Mouse (Mus musculus) CH12.LX (cell line): ENCODE data around the gene Cysrt1. TPM values are rescaled to one million over a fixed set of nuclear protein-coding genes. Genes with fewer than 3 reads are reported as not detected.

Source experiments
- BHLHE40 ChIP-seq: IDR thresholded peaks from 2 replicates; pipeline ENCODE4 v1.6.1; 2011; ENCODE audit warnings: mild to moderate bottlenecking, low read depth, low read length, improper control_type of control experiment
- CHD1 ChIP-seq: IDR thresholded peaks from 2 replicates; pipeline ENCODE4 v1.6.1; 2012; ENCODE audit warnings: low read depth, low read length, improper control_type of control experiment, inconsistent platforms
- ELF1 ChIP-seq: IDR thresholded peaks from 2 replicates; pipeline ENCODE4 v1.6.1; 2014; ENCODE audit warnings: low read depth, mild to moderate bottlenecking, inconsistent platforms, low read length, improper control_type of control experiment
- EP300 ChIP-seq: IDR thresholded peaks from 2 replicates; pipeline ENCODE4 v1.6.1; 2011; ENCODE audit warnings: low read length, improper control_type of control experiment
- ETS1 ChIP-seq: conservative IDR thresholded peaks from 2 replicates; pipeline ENCODE4 v1.6.1; 2012; ENCODE audit warnings: low read depth, mild to moderate bottlenecking, inconsistent platforms, low read length, improper control_type of control experiment, moderate library complexity
- GABPA ChIP-seq: IDR thresholded peaks from 2 replicates; pipeline ENCODE4 v1.6.1; 2012; ENCODE audit warnings: low read depth, low read length, improper control_type of control experiment, inconsistent platforms; ENCODE audit not compliant: insufficient replicate concordance
- JUN ChIP-seq: IDR thresholded peaks from 2 replicates; pipeline ENCODE4 v1.6.1; 2011; ENCODE audit warnings: low read depth, mild to moderate bottlenecking, low read length, improper control_type of control experiment, moderate library complexity; ENCODE audit not compliant: insufficient read depth
- MAX ChIP-seq: IDR thresholded peaks from 2 replicates; pipeline ENCODE4 v1.6.1; 2011; ENCODE audit warnings: low read length, improper control_type of control experiment
- MAZ ChIP-seq: IDR thresholded peaks from 2 replicates; pipeline ENCODE4 v1.6.1; 2012; ENCODE audit warnings: low read depth, mild to moderate bottlenecking, inconsistent platforms, low read length, improper control_type of control experiment, moderate library complexity
- MEF2A ChIP-seq: IDR thresholded peaks from 2 replicates; pipeline ENCODE4 v1.6.1; 2014; ENCODE audit warnings: low read depth, mild to moderate bottlenecking, inconsistent platforms, low read length, improper control_type of control experiment, borderline replicate concordance
- PAX5 ChIP-seq: IDR thresholded peaks from 2 replicates; pipeline ENCODE4 v1.6.1; 2012; ENCODE audit warnings: low read length, inconsistent platforms, mixed read lengths
- POLR2AphosphoS2 ChIP-seq: IDR thresholded peaks from 2 replicates; pipeline ENCODE4 v1.6.1; 2011; ENCODE audit warnings: low read depth, low read length, improper control_type of control experiment
- RAD21 ChIP-seq: IDR thresholded peaks from 2 replicates; pipeline ENCODE4 v1.6.1; 2011; ENCODE audit warnings: low read depth, mild to moderate bottlenecking, low read length, improper control_type of control experiment, moderate library complexity
- SIN3A ChIP-seq: IDR thresholded peaks from 2 replicates; pipeline ENCODE4 v1.6.1; 2012; ENCODE audit warnings: low read length, improper control_type of control experiment, inconsistent platforms
- SMC3 ChIP-seq: IDR thresholded peaks from 2 replicates; pipeline ENCODE4 v1.6.1; 2011; ENCODE audit warnings: low read depth, low read length, improper control_type of control experiment
- UBTF ChIP-seq: IDR thresholded peaks from 2 replicates; pipeline ENCODE4 v1.6.1; 2012; ENCODE audit warnings: low read depth, mild to moderate bottlenecking, inconsistent platforms, low read length, improper control_type of control experiment, moderate library complexity
- USF1 ChIP-seq: IDR thresholded peaks from 2 replicates; pipeline ENCODE4 v1.6.1; 2014; ENCODE audit warnings: low read depth, mild to moderate bottlenecking, inconsistent platforms, low read length, improper control_type of control experiment
- USF2 ChIP-seq: conservative IDR thresholded peaks from 2 replicates; pipeline ENCODE4 v1.6.1; 2011; ENCODE audit warnings: low read depth, low read length, improper control_type of control experiment
- ZC3H11A ChIP-seq: IDR thresholded peaks from 2 replicates; pipeline ENCODE4 v1.6.1; 2012; ENCODE audit warnings: low read depth, mild to moderate bottlenecking, inconsistent platforms, low read length, improper control_type of control experiment
- polyA plus RNA-seq: library from polyadenylated mRNA; unstranded; fragments of >175 nt; gene quantifications from 2 replicates; pipeline ENCODE4 v1.2.1, GENCODE M21; 2012; ENCODE audit warnings: low read depth; ENCODE audit not compliant: insufficient read length
- total RNA-seq, 2 experiments: library from RNA; depleted of rRNA; stranded (reverse); fragments of 300-350 nt in 1 of 2; fragments of >200 nt in 1 of 2; gene quantifications; 2 replicates each; pipeline ENCODE4 v1.2.3; 2012 to 2014

Gene Cysrt1
- total and polyA plus RNA-seq, 3 experiments = not detected

DNA sequence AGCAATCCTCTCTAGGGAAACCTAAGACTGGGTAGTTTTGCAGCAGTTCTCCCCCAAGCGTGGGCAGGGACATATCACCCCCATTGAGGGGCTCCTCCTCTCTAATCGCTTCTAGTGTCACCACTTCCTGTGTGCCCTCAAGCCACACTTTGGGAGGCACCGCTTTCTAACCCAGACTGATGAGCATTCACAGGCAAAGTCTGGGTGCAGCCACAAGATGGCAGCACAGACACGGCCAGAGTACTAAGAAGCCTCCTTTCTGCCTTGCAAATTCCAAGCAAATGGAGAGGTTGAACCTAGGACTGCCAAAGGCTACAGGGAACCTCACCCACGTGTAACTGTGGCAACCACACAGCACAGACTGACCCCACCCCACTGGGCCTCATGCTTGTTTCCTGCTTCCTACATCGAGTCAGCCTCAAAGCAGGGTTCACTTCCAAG is 48.9 kb downstream of the Cysrt1 start (continued):
- TF ChIP-seq PAX5 = no peak
- peak; percentile 91 for TF ChIP-seq MAX
- peak; percentile 90 for TF ChIP-seq SMC3
- peak; percentile 50; the same call in 1 of the 2 replicates for TF ChIP-seq MEF2A
- TF ChIP-seq EP300 = no peak
- no peak; the same call in none of the 2 replicates for TF ChIP-seq RAD21
- TF ChIP-seq CHD1 = no peak
- TF ChIP-seq UBTF = no peak
- no peak for TF ChIP-seq JUN
- TF ChIP-seq USF2 = no peak; the same call in 1 of the 2 replicates
- no peak for TF ChIP-seq GABPA
- TF ChIP-seq MAZ = peak; percentile 60; the same call in 1 of the 2 replicates
- TF ChIP-seq ELF1 = peak; percentile 60
- TF ChIP-seq POLR2AphosphoS2 = no peak
- peak; percentile 94 for TF ChIP-seq SIN3A
- peak; percentile 24; the same call in 1 of the 2 replicates for TF ChIP-seq ZC3H11A
- peak; percentile 43 for TF ChIP-seq BHLHE40
- TF ChIP-seq USF1 = no peak
- TF ChIP-seq ETS1 = 0 out of 2 replicates have a peak, but pooled peaks have one; percentile 7

Other genes starting within 250 kb of the Cysrt1 start
Only the 20 nearest of the 31 such genes appear.
- 3.1 TPM in 2 replicates for gene Nrarp, start 61.7 kb downstream of the Cysrt1 start, total RNA-seq (2012; rRNA removed)
- 0.24 and 0.35 TPM in 2 replicates for gene Nrarp, start 61.7 kb downstream of the Cysrt1 start, total RNA-seq (2014; rRNA removed)
- gene Nrarp, start 61.7 kb downstream of the Cysrt1 start, polyA plus RNA-seq = 0.14 and 0.20 TPM in 2 replicates
- 17.5 and 20.4 TPM in 2 replicates for gene Tor4a, start 45.6 kb downstream of the Cysrt1 start, total RNA-seq (2012; rRNA removed)
- 12.6 and 13.1 TPM in 2 replicates for gene Tor4a, start 45.6 kb downstream of the Cysrt1 start, total RNA-seq (2014; rRNA removed)
- gene Tor4a, start 45.6 kb downstream of the Cysrt1 start, polyA plus RNA-seq = 15.3 TPM in 2 replicates
- 57.0 and 58.7 TPM in 2 replicates for gene Nelfb, start 31.0 kb downstream of the Cysrt1 start, total RNA-seq (2012; rRNA removed)
- gene Nelfb, start 31.0 kb downstream of the Cysrt1 start, total RNA-seq (2014; rRNA removed) = 42.0 and 53.6 TPM in 2 replicates
- gene Nelfb, start 31.0 kb downstream of the Cysrt1 start, polyA plus RNA-seq = 52.5 and 58.0 TPM in 2 replicates
- not detected in 2 replicates for gene Stpg3, start 27.8 kb downstream of the Cysrt1 start, total RNA-seq (2012; rRNA removed)
- not detected in 2 replicates for gene Stpg3, start 27.8 kb downstream of the Cysrt1 start, total RNA-seq (2014; rRNA removed)
- gene Stpg3, start 27.8 kb downstream of the Cysrt1 start, polyA plus RNA-seq = not detected in 2 replicates
- gene Fam166a, start 23.7 kb downstream of the Cysrt1 start, total RNA-seq (2012; rRNA removed) = 0.38 and 0.42 TPM in 2 replicates
- not detected in 2 replicates for gene Fam166a, start 23.7 kb downstream of the Cysrt1 start, total RNA-seq (2014; rRNA removed)
- 23.4 and 35.0 TPM in 2 replicates for gene Fam166a, start 23.7 kb downstream of the Cysrt1 start, polyA plus RNA-seq
- 356 and 564 TPM in 2 replicates for gene Tubb4b, start 17.8 kb downstream of the Cysrt1 start, total RNA-seq (2012; rRNA removed)
- gene Tubb4b, start 17.8 kb downstream of the Cysrt1 start, total RNA-seq (2014; rRNA removed) = 592 and 605 TPM in 2 replicates
- 490 and 520 TPM in 2 replicates for gene Tubb4b, start 17.8 kb downstream of the Cysrt1 start, polyA plus RNA-seq
- not detected in 2 replicates for gene Slc34a3, start 8.1 kb downstream of the Cysrt1 start, total RNA-seq (2012; rRNA removed)
- not detected in 2 replicates for gene Slc34a3, start 8.1 kb downstream of the Cysrt1 start, total RNA-seq (2014; rRNA removed)
- gene Slc34a3, start 8.1 kb downstream of the Cysrt1 start, polyA plus RNA-seq = not detected in 2 replicates
- gene Rnf224, start 5.7 kb downstream of the Cysrt1 start, total RNA-seq (2012; rRNA removed) = not detected in 2 replicates
- gene Rnf224, start 5.7 kb downstream of the Cysrt1 start, total RNA-seq (2014; rRNA removed) = not detected in 2 replicates
- gene Rnf224, start 5.7 kb downstream of the Cysrt1 start, polyA plus RNA-seq = not detected in 2 replicates
- gene Rnf208, start 197 bp downstream of the Cysrt1 start, total RNA-seq (2012; rRNA removed) = 0.92 and 1.7 TPM in 2 replicates
- 0.24 and 0.34 TPM in 2 replicates for gene Rnf208, start 197 bp downstream of the Cysrt1 start, total RNA-seq (2014; rRNA removed)
- gene Rnf208, start 197 bp downstream of the Cysrt1 start, polyA plus RNA-seq = 0.78 and 1.4 TPM in 2 replicates
- gene AL732309.1, start 4.4 kb upstream of the Cysrt1 start, total RNA-seq (2012; rRNA removed) = 8.9 and 9.5 TPM in 2 replicates
- 6.7 and 9.6 TPM in 2 replicates for gene AL732309.1, start 4.4 kb upstream of the Cysrt1 start, total RNA-seq (2014; rRNA removed)
- gene AL732309.1, start 4.4 kb upstream of the Cysrt1 start, polyA plus RNA-seq = 3.5 and 4.5 TPM in 2 replicates
- 22.7 and 28.3 TPM in 2 replicates for gene Tmem203, start 13.0 kb upstream of the Cysrt1 start, total RNA-seq (2012; rRNA removed)
- gene Tmem203, start 13.0 kb upstream of the Cysrt1 start, total RNA-seq (2014; rRNA removed) = 18.4 and 21.2 TPM in 2 replicates
- 14.5 and 21.5 TPM in 2 replicates for gene Tmem203, start 13.0 kb upstream of the Cysrt1 start, polyA plus RNA-seq
- 13.1 and 14.3 TPM in 2 replicates for gene Tprn, start 20.2 kb upstream of the Cysrt1 start, total RNA-seq (2012; rRNA removed)
- 7.0 and 8.2 TPM in 2 replicates for gene Tprn, start 20.2 kb upstream of the Cysrt1 start, total RNA-seq (2014; rRNA removed)
- 17.0 and 19.3 TPM in 2 replicates for gene Tprn, start 20.2 kb upstream of the Cysrt1 start, polyA plus RNA-seq
- 80.6 and 98.5 TPM in 2 replicates for gene Ssna1, start 30.0 kb upstream of the Cysrt1 start, total RNA-seq (2012; rRNA removed)
- 72.9 and 82.0 TPM in 2 replicates for gene Ssna1, start 30.0 kb upstream of the Cysrt1 start, total RNA-seq (2014; rRNA removed)
- gene Ssna1, start 30.0 kb upstream of the Cysrt1 start, polyA plus RNA-seq = 51.4 and 74.9 TPM in 2 replicates
- gene Anapc2, start 30.0 kb upstream of the Cysrt1 start, total RNA-seq (2012; rRNA removed) = 13.6 and 14.5 TPM in 2 replicates
- gene Anapc2, start 30.0 kb upstream of the Cysrt1 start, total RNA-seq (2014; rRNA removed) = 9.6 and 13.0 TPM in 2 replicates
- gene Anapc2, start 30.0 kb upstream of the Cysrt1 start, polyA plus RNA-seq = 48.7 and 55.2 TPM in 2 replicates
- not detected in 2 replicates for gene Tmem210, start 45.7 kb upstream of the Cysrt1 start, total RNA-seq (2012; rRNA removed)
- gene Tmem210, start 45.7 kb upstream of the Cysrt1 start, total RNA-seq (2014; rRNA removed) = not detected in 2 replicates
- gene Tmem210, start 45.7 kb upstream of the Cysrt1 start, polyA plus RNA-seq = not detected in 2 replicates
- not detected in 2 replicates for gene Lrrc26, start 47.5 kb upstream of the Cysrt1 start, total RNA-seq (2012; rRNA removed)
- not detected in 2 replicates for gene Lrrc26, start 47.5 kb upstream of the Cysrt1 start, total RNA-seq (2014; rRNA removed)
- not detected in 2 replicates for gene Lrrc26, start 47.5 kb upstream of the Cysrt1 start, polyA plus RNA-seq
- gene Grin1, start 76.7 kb upstream of the Cysrt1 start, total RNA-seq (2012; rRNA removed) = 0.04 and 0.17 TPM in 2 replicates
- gene Grin1, start 76.7 kb upstream of the Cysrt1 start, total RNA-seq (2014; rRNA removed) = 0.08 and 0.36 TPM in 2 replicates
- 0.06 TPM in 1 of 2 replicates, not detected in the other for gene Grin1, start 76.7 kb upstream of the Cysrt1 start, polyA plus RNA-seq
- gene Man1b1, start 89.9 kb upstream of the Cysrt1 start, total RNA-seq (2012; rRNA removed) = 45.7 and 58.1 TPM in 2 replicates
- 39.3 and 41.8 TPM in 2 replicates for gene Man1b1, start 89.9 kb upstream of the Cysrt1 start, total RNA-seq (2014; rRNA removed)
- gene Man1b1, start 89.9 kb upstream of the Cysrt1 start, polyA plus RNA-seq = 68.8 and 69.3 TPM in 2 replicates
- 21.0 and 36.0 TPM in 2 replicates for gene Dpp7, start 113.9 kb upstream of the Cysrt1 start, total RNA-seq (2012; rRNA removed)
- gene Dpp7, start 113.9 kb upstream of the Cysrt1 start, total RNA-seq (2014; rRNA removed) = 16.2 and 19.4 TPM in 2 replicates
- gene Dpp7, start 113.9 kb upstream of the Cysrt1 start, polyA plus RNA-seq = 20.9 and 22.7 TPM in 2 replicates
- gene Uap1l1, start 123.2 kb upstream of the Cysrt1 start, total RNA-seq (2012; rRNA removed) = 14.5 and 16.2 TPM in 2 replicates
- 3.3 and 4.3 TPM in 2 replicates for gene Uap1l1, start 123.2 kb upstream of the Cysrt1 start, total RNA-seq (2014; rRNA removed)
- 27.6 and 30.8 TPM in 2 replicates for gene Uap1l1, start 123.2 kb upstream of the Cysrt1 start, polyA plus RNA-seq